Comparison of ENCODE assay signal across 8 mouse cellular contexts in the genomic region with DNA sequence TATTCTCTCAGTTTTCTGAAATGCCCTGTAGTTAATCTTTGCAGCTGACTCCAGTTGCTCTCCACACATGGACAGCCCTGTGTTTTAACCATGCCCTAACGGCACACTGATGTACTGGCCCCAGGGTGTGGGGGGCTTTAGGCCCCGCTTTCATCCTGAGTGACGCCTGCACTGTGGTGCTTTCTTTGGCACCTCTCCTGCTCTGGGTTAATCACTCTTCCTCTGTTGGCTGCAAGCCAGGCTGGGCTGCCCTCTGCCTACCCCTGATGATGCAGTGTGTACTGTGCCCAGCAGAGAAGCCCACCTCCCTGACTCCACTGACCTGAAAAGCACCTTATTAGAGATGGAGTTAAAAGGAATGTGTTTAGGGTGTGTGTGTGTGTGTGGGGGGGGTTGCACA.
DNase-seq lines count a peak whose midpoint lies in the region; ATAC-seq and TF ChIP-seq lines count a peak whose summit lies in the region.

No protein-coding gene starts in this region.

- H3K4me1 ChIP-seq in lung, embryonic 14.5 days (ENCODE audit: insufficient read depth) = no peaks in the 10 kb centered on the region
- no peaks in the 10 kb centered on the region for H3K4me1 ChIP-seq in lung, postnatal 0 days (ENCODE audit: insufficient read depth, low read depth, low read length)
- H3K4me1 ChIP-seq in embryonic facial prominence, embryonic 13.5 days = peaks cover 10% of the 10 kb centered on the region
- H3K4me1 ChIP-seq in midbrain, embryonic 14.5 days (ENCODE audit: control insufficient read depth, insufficient read depth, low read length) = 0 out of 2 replicates have a peak, but pooled peaks cover 5% of the 10 kb centered on the region

- H3K27ac ChIP-seq in lung, embryonic 14.5 days (ENCODE audit: low read depth) = no peak overlapping the region
- H3K27ac ChIP-seq in lung, postnatal 0 days (ENCODE audit: low read length) = no peak overlapping the region
- H3K27ac ChIP-seq in embryonic facial prominence, embryonic 13.5 days = no peak overlapping the region
- H3K27ac ChIP-seq in midbrain, embryonic 14.5 days (replicated peaks; ENCODE audit: low read depth, low read length) = no peak overlapping the region

- no peak overlapping the region for H3K4me2 ChIP-seq in lung, embryonic 14.5 days
- no peak overlapping the region for H3K4me2 ChIP-seq in lung, postnatal 0 days (replicated peaks; ENCODE audit: low read depth, low read length)
- H3K4me2 ChIP-seq in embryonic facial prominence, embryonic 13.5 days = no peak overlapping the region
- no peak overlapping the region for H3K4me2 ChIP-seq in midbrain, embryonic 14.5 days (ENCODE audit: low read length)

- no peaks in the 10 kb centered on the region for H3K27me3 ChIP-seq in lung, embryonic 14.5 days (ENCODE audit: insufficient read depth, low read length)
- no peaks in the 10 kb centered on the region for H3K27me3 ChIP-seq in lung, postnatal 0 days (replicated peaks; ENCODE audit: insufficient read depth, low read length)
- no peaks in the 10 kb centered on the region for H3K27me3 ChIP-seq in embryonic facial prominence, embryonic 13.5 days
- H3K27me3 ChIP-seq in midbrain, embryonic 14.5 days (ENCODE audit: control insufficient read depth, insufficient read depth, low read length) = no peaks in the 10 kb centered on the region

- TF ChIP-seq EP300 in lung, postnatal 0 days (IDR thresholded peaks at IDR 0.05) = no peak

- H3K36me3 ChIP-seq in lung, embryonic 14.5 days (ENCODE audit: insufficient read depth) = no peaks in the 10 kb centered on the region
- no peaks in the 10 kb centered on the region for H3K36me3 ChIP-seq in lung, postnatal 0 days (ENCODE audit: insufficient read depth, low read length)
- no peaks in the 10 kb centered on the region for H3K36me3 ChIP-seq in embryonic facial prominence, embryonic 13.5 days
- no peaks in the 10 kb centered on the region for H3K36me3 ChIP-seq in midbrain, embryonic 14.5 days (ENCODE audit: control insufficient read depth, insufficient read depth, low read length)

- peak; percentile 69; the same call in 1 of the 2 replicates for ATAC-seq in lung, embryonic 14.5 days (ENCODE audit: insufficient read depth)
- no peak; the same call in 1 of the 2 replicates for ATAC-seq in lung, postnatal 0 days
- ATAC-seq in embryonic facial prominence, embryonic 13.5 days (ENCODE audit: insufficient number of reproducible peaks, insufficient read depth, low FRiP score, low TSS enrichment, low read depth) = peak; percentile 45; the same call in 1 of the 2 replicates
- peak; percentile 80 for ATAC-seq in midbrain, embryonic 14.5 days (ENCODE audit: low FRiP score, low TSS enrichment)

- no peak overlapping the region for H3K4me3 ChIP-seq in lung, embryonic 14.5 days (ENCODE audit: low read depth, low read length)
- H3K4me3 ChIP-seq in lung, postnatal 0 days (ENCODE audit: low read depth, low read length) = no peak overlapping the region
- no peak overlapping the region for H3K4me3 ChIP-seq in embryonic facial prominence, embryonic 13.5 days
- no peak overlapping the region for H3K4me3 ChIP-seq in midbrain, embryonic 14.5 days (replicated peaks; ENCODE audit: low read depth, low read length)

- H3K9ac ChIP-seq in lung, embryonic 14.5 days = no peak overlapping the region
- no peak overlapping the region for H3K9ac ChIP-seq in lung, postnatal 0 days (replicated peaks; ENCODE audit: low read depth)
- H3K9ac ChIP-seq in embryonic facial prominence, embryonic 13.5 days = no peak overlapping the region
- H3K9ac ChIP-seq in midbrain, embryonic 14.5 days (replicated peaks; ENCODE audit: low read length) = no peak overlapping the region

- no peaks in the 10 kb centered on the region for H3K9me3 ChIP-seq in lung, embryonic 14.5 days (ENCODE audit: low read depth, low read length)
- H3K9me3 ChIP-seq in lung, postnatal 0 days (ENCODE audit: low read length) = no peaks in the 10 kb centered on the region
- no peaks in the 10 kb centered on the region for H3K9me3 ChIP-seq in embryonic facial prominence, embryonic 13.5 days
- H3K9me3 ChIP-seq in midbrain, embryonic 14.5 days (ENCODE audit: control insufficient read depth, low read length) = no peaks in the 10 kb centered on the region

- TF ChIP-seq CTCF in lung, embryonic 14.5 days (IDR thresholded peaks at IDR 0.05; ENCODE audit: low read depth) = no peak
- no peak for TF ChIP-seq CTCF in lung, postnatal 0 days (IDR thresholded peaks at IDR 0.05)

- WGBS in lung, embryonic 14.5 days = 23% methylated on average over 3 of the region's 3 CpGs
- 24% methylated on average over 3 of the region's 3 CpGs for WGBS in lung, postnatal 0 days
- 30% methylated on average over 3 of the region's 3 CpGs for WGBS in embryonic facial prominence, embryonic 13.5 days
- WGBS in midbrain, embryonic 14.5 days = 13% methylated on average over 3 of the region's 3 CpGs

- DNase-seq in lung, embryonic 14.5 days = peak; percentile 57
- no peak for DNase-seq in lung, postnatal 0 days (ENCODE audit: low spot score)
- peak; percentile 15 for DNase-seq in kidney, adult 11 months
- DNase-seq in midbrain, embryonic 14.5 days = peak; percentile 76
- no peak for DNase-seq in urinary bladder, postnatal 36 days (ENCODE audit: low spot score in 2 of 2)
- DNase-seq in right cerebral cortex, postnatal 25 days = no peak
- DNase-seq in gastrocnemius, postnatal 10 days = no peak

Comparison
In these comparisons a context has a peak if more than half of its experiments do, and no peak if none do; other contexts are left out.
1. DNase-seq: peak in lung, embryonic 14.5 days (single experiment), kidney, adult 11 months (single experiment) and midbrain, embryonic 14.5 days (single experiment); none in lung, postnatal 0 days (single experiment), urinary bladder, postnatal 36 days (0 of 2), right cerebral cortex, postnatal 25 days (single experiment) and gastrocnemius, postnatal 10 days (single experiment).